Mouse (Mus musculus) cortical plate, adult 2 months (tissue): ENCODE measurements around the gene Trim71.

Experiments
- CTCF ChIP-seq: fragments of 200-500 bp; IDR thresholded peaks from 2 replicates; pipeline ENCODE4 v1.5.1; 2011; ENCODE audit warnings: mild to moderate bottlenecking, control low read depth, low read length; ENCODE audit not compliant: insufficient read depth; ENCODE audit errors: extremely low read depth
- POLR2A ChIP-seq: fragments of 200-500 bp; IDR thresholded peaks from 2 replicates; pipeline ENCODE4 v1.6.1; 2011; ENCODE audit warnings: mild to moderate bottlenecking, low read length, control low read depth; ENCODE audit not compliant: insufficient read depth; ENCODE audit errors: extremely low read depth

DNA sequence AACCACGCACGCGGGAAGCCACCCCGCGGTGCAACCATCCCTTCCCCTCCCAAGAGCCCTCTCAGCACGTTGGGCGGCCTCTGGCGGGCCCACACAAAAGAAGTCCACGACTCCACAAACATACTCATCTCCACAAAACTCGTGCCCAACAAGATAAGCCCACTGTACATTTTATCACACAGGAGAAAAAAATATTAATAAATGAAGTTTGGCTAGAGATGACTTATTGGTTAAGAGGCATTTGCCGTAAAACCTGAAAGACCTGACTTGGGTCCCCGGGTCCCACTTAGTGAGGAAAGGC lies 2.5 kb downstream of the Trim71 start:
- TF ChIP-seq POLR2A: no peak
- no peak for TF ChIP-seq CTCF
